Mouse (Mus musculus): ENCODE results near the gene Gm17027. TPM values are rescaled to one million over a fixed set of nuclear protein-coding genes. Genes with fewer than 3 reads are reported as not detected.

Gene Gm17027
- not detected for polyA plus RNA-seq (2017; shearing (Covaris generic))

GRCm38 (mm10) chr14:42162522-42162921 is at the start of gene Gm17027:
Gene Gm17027 (minus strand): TSS chr14:42162622.

GRCm38 (mm10) chr14:42190691-42191090 is 28.3 kb upstream of the Gm17027 start, which contains the start of gene Gm3573:
Gene Gm3573 (minus strand): TSS chr14:42190791.

GRCm38 (mm10) chr14:42117269-42117668 is 45.2 kb downstream of the Gm17027 start, which contains the start of gene Gm7951:
Gene Gm7951 (minus strand): TSS chr14:42117369.

Other genes starting within 250 kb of the Gm17027 start
- gene 1700049E17Rik1, start 237.7 kb downstream of the Gm17027 start, polyA plus RNA-seq (2017; shearing (Covaris generic)) = not detected
- 0.43 TPM for gene 1700024B05Rik, start 218.6 kb downstream of the Gm17027 start, polyA plus RNA-seq (2017; shearing (Covaris generic))
- gene Gm6401, start 194.7 kb downstream of the Gm17027 start, polyA plus RNA-seq (2017; shearing (Covaris generic)) = not detected
- gene Gm3543, start 179.3 kb downstream of the Gm17027 start, polyA plus RNA-seq (2017; shearing (Covaris generic)) = not detected
- gene Gm7951, start 45.3 kb downstream of the Gm17027 start, polyA plus RNA-seq (2017; shearing (Covaris generic)) = 0.27 TPM
- not detected for gene Gm3573, start 28.2 kb upstream of the Gm17027 start, polyA plus RNA-seq (2017; shearing (Covaris generic))
- gene Gm17026, start 97.4 kb upstream of the Gm17027 start, polyA plus RNA-seq (2017; shearing (Covaris generic)) = not detected
- gene Gm9611, start 134.7 kb upstream of the Gm17027 start, polyA plus RNA-seq (2017; shearing (Covaris generic)) = not detected
- not detected for gene Gm7995, start 147.6 kb upstream of the Gm17027 start, polyA plus RNA-seq (2017; shearing (Covaris generic))